Mouse (Mus musculus) liver, adult (tissue): ENCODE results near the gene H6pd.

Source experiments
- GATA4 ChIP-seq: IDR thresholded peaks from 2 replicates; pipeline ENCODE4 v1.6.1; 2014; ENCODE audit warnings: mild to moderate bottlenecking, low read length; ENCODE audit not compliant: insufficient replicate concordance

Gene H6pd

DNA sequence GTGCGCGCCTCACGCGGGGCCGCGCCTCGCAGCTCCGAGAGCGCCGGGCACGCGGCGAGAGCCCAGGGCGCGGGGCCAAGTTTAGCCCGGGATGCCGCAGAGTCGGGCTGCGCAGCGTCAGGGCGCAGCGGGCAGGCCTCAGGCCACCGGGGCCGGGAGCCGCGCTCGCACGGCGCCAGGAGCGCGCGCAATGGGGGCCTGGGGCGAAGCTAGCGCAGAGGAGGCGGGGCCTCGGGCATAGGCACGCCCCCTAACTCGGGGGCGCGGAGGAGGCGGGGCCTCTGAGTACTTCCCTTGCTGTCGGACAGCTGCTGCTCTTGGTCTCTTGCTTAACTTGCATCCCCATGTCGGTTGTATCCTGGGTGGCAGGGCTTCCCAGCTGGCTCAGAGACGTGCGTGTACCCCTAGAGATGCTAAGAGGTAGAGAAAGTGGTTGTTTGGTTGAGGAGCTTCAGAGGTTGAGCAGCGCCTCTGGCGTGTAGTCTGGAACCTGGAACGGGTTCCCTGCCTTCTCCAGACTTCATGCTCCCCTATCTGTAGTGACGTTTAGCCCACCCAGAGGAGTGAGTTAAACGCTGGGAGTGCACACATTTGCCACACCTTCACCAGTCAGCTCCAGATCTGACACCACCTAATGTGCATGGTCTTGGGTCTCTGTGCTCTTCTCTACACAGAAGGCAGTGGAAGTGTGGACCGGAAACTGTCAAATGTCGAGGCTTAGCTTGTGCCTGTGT, at the start of gene H6pd:
TSS of gene H6pd (minus strand) at position 171 of the 734 bp plus-strand sequence.
- TF ChIP-seq GATA4 = no peak

DNA sequence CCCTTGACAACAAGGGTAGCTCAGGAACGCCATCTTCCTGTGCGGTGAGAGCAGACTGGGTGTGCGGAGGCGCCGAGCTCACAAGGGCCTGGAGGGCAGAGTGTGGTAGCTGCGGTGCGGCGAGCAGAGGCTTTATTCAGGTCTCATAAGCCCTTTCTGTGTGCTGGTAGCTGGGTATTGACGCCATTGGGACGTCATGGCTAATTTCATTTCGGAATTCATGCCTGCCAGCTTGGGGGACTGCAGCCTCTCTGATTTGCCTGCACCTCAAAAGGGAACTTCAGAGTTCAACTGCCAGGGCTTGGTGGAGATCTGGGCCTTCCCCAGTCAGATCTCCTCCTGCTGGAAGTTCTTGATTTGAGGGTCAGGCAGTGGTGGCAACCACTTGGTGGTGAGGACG, 48.9 kb upstream of the H6pd start:
- no peak for TF ChIP-seq GATA4

DNA sequence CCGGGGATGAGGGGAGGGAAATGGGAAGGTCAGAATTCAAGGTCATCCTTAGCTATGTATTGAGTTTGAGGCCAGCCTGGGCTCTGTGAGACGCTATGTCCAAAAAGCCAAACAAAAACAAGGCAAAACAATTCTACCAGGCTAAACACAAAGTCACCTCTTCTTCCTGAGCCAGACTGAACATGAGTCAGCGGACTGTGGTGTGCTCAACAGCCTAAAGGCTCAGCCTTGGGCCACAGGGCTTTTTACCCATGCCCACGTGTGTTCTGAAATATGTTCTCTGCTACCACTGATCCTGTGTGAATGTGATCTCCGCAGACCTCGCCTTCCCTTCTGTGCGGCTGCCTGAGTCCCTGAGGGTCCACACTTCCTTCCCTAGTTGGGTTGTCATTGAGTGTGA, 47.3 kb upstream of the H6pd start:
- no peak for TF ChIP-seq GATA4

DNA sequence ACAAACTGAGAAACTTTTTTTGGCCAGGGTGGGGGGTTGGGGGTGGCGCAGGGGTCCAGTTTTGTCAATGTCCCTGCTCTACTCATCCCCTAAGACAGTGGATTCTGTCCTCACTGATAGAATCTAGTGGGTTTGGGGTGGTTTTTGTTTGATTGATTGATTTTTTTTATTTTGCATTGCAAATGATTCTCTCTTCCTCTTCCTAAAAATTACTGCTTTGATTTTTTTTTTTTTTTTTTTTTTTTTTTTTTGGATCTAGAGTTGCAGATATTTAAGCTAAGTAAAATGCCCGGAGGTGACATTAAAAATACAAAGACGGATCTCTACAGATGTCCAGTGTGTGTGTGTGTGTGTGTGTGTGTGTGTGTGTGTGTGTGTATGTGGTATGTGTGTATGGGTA, 43.6 kb upstream of the H6pd start:
- TF ChIP-seq GATA4 = no peak

DNA sequence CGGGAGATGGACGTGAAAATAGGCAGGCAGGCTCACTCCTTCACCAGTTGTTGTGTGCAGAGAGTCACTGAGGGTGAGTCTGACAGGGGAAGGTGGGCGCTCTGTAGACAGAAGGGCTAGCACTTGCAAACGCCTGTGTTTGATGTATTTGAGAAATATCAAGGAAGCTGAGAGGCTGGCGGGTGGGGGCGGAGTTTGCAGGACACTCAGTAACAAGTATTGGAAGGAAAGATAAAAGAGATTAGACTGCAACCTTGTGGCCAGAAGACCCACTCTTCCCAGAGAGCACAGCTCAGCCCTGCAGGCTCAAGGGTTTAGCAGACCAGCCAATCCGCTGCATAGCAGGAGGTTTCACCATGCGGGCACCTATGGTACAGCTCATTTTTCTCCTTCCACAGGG, 42.7 kb upstream of the H6pd start:
- no peak for TF ChIP-seq GATA4

DNA sequence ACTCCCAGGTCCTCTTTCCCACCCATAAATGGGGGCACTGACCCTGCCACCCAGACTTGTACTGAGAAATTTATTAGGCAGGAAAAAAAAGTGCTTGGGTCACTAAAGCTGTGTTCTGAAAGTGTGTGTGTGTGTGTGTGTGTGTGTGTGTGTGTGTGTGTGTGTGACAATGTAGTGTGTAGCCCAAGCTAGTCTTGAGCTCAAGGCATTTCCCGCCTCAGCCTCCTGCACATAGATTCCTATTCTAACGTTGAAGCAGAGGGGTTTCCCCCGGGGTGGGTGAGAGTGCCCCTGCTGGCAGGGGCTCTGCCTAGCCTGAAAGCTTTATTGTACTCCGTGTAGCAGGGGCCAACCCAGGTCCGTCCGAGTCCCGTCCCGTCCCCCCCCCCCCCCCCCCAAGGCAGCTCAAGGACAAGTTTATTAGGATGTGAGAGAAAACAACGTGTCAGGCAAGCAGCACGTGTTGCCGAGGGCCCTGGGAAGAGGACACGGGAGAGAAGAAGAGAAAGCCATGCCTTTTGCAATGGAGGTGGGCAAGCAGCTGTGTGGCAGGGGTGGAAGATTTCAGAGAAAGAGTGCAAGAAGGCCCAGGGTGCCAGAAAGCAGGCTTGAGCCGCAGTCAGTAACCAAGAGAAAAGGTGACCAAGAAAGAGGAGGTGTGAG, 40.9 kb upstream of the H6pd start:
- no peak for TF ChIP-seq GATA4

DNA sequence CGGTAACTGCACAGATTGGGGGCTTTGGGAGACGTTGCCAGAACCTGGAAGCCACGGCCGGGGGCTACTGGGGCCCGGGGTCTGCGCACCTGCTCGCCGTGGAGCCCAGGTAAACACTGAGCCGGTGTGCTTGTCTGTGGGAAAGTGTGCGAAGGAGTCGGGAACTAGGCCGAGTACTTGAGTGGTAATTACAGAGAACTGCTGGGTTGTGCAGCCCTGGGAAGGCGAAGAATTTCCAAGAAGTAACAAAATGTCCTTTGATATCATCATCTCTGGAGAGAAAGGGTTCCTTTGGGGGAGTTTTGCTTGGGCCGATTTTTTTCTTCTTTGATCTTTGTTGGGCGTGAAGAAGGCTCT, 40.3 kb upstream of the H6pd start:
- TF ChIP-seq GATA4 = no peak

DNA sequence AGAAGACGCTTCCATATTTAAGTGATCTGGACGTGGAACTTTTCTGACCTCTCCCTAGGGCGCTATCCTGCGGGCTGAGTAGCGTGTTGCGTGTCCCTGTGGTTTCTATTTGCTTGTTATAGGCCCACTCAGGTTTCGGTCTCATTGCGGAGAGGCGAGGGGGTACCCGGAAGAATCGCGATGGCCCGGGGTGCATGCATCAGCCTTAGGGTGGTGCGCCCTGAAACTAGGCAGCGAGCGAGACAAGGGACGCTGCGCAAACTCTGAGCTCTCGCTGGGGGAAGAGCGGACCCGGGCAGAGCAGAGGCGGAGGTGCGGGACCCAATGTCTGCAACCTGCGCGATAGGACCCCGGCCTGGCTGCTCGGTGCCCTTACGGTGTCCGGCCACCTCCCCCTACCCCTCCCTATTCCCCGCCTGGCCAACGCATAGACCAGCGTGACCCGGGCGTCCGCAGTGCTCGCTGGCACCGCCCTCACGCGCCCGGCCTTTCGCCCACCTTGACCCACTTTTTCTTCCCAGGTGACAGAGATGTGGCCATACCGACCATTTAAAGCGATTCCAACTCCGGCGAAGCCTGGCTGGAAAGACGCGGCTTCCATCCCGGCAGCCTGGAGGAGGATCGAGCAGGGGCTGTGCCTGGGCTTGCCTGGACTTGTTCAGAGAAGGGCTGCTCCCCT, 39.8 kb upstream of the H6pd start:
- TF ChIP-seq GATA4 = no peak

DNA sequence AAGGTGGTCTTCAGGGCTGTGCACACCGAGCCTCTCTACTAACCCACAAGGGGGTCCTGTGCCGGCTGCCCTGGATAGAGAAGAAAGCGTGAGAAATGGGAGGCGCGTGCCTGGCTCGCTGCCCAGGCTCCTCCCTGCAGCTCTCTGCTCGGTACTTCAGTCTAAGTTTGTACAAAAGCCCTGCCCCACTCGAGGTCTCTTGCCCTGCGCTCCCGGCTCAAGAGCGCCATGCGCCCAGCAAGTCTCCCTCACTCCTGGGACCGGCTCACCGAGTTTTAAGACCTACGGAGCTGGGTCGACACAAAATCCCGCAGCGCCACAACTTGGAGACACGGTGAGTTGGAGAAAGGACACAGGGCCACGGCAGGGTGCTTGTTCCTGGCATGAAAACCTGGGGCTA, 39.2 kb upstream of the H6pd start:
- TF ChIP-seq GATA4 = no peak

DNA sequence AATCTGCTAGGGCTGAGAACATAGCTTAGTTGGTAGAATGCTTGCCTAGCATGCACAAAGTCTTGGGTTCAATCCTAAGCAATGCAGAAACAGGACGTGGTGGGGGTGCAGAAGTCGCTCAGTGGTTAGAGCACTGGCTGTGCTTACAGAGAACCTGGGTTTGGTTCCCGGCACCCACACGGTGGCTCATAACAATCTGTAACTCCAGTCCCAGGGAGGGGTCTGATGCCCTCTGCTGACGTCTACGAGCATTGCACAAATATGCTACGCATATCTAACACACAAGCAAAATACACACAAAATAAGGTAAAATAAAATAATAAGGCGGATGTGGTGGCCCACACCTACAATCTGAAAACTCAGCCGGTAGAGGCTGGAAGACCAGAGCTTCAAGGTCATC, 34.8 kb upstream of the H6pd start:
- no peak for TF ChIP-seq GATA4

DNA sequence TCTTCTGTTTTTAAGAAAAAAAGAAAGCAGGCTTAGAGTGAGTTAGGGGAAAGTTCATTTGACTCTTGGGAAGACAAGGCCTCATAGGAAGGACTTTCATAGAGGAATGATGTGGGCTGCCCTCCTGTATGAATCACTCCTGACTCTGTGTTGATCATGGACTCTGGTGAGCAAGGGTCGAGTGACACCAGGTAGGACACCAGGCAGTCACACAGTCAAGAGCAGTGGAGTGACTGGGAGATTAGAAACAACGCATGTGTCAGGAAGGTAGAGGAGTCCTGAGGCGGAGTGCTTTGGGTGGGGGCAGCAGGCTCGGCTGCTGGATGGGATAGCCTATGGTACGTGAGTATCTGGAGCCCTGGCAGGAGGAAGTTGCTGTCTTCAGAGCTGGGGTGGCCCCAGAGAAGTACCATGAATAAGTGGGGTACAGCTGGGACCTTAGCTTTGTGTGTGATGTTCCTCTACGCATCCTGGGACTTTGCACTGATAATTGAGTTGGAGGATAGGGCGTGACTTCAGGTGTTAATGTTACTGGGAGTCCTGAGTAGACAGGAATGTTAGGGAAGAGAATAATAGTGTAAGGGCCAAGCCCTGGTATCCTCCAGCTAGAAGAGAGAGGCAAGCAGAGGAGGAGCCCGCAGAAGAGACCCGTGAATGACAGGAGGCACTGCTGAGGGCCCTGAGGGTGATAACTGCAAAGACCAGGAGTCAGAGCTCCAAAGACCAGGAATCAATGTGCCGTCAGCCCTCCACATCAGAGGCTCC, 32.7 kb upstream of the H6pd start:
- no peak for TF ChIP-seq GATA4

DNA sequence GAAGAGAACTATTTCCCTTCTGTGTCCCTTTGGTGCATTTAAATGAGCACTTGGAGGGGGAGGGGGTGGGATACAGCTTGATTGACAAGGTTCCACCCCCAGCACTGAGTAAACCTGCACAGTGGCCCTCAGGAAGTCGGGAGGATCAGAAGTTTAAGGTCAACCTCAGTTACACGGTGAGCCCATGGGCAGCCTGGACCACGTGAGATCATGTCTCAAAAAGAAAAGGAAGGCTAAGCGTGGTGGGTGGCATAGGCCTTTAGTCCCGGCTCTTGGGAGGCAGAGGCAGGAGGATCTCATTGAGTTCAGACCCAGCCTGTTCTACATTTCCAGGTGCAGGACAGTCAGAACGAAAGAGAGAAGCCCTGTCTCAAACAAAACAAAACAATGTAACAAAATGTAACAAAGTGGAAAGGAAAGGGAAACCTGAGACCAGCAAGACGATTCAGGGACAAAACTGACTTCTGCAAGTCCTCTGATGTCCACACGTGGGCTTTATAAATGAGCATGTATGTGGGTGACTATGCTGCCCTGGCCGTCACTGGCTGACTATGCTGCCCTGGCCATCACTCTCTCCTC, 31.3 kb upstream of the H6pd start:
- no peak for TF ChIP-seq GATA4

DNA sequence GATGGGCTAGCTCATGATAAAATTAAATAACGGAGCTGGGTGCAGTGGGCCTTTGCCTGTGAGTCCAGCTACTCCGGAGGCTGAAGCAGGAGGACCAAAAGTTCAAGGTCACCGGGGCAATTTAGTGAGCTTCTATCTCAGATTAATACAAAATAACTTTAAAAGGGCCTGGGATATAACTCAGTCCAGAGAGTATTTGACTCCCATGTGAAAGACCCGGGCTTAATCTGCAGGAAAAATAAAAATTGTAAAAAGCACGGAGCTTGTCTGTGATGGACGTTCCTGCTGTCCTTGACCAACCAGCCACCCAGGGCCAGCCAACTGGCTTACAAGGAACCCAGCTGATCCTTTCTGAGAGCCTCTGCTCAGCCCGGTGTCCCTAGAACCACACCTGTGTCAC, 29.7 kb upstream of the H6pd start:
- no peak for TF ChIP-seq GATA4

DNA sequence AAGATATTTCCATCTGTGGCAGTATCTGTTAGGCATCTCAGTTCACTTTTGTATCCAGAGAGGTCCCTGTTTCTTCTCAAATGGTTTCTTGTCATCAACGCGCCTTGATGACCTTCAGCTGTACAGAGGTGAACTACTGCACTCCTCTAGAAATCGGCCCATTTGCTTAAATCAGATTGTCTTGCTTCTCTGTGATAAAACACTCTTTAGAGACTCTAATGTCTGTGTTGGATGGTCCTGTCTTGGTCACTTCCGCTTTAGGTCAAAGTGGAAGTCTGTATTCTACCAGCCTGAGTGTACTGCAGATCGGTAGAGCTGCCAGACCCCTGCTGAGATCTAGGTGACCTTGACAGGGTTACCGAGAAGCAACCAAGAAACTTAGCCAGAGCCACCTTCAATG, 27.3 kb upstream of the H6pd start:
- no peak for TF ChIP-seq GATA4

DNA sequence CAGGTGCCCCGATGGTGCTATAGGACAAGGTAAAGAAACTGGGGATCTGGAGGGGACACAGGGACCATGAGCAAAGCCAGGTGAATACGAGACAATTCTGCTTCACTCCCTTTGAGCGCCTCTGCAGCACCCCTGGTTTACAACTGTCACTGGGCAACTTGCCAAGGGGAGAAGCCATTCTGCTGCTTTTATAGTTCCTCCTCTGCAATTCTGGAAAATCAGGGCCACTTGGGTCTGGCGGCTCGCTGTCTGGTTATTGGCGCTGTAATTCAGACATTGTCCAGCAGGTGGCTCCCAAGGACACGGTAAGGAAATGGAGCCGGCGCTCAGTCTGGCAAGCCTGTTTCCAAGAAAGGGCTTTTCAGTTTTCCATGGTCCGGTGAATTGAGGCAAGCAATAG, 26.5 kb upstream of the H6pd start:
- TF ChIP-seq GATA4 = no peak
